Mouse (Mus musculus) olfactory bulb, adult 2 months (tissue): ENCODE measurements around the gene Mapk11. TPM values are rescaled to one million over a fixed set of nuclear protein-coding genes. Genes with fewer than 3 reads are reported as not detected.
A peak's percentile ranks its signal among the peaks of the same experiment; 100 is the strongest.

ENCODE experiments used
- H3K27ac ChIP-seq: fragments of 200-500 bp; 2 replicates; pipeline ENCODE4 v1.5.1; 2012; ENCODE audit warnings: low read depth, low read length; ENCODE audit not compliant: insufficient read depth
- H3K4me1 ChIP-seq: fragments of 200-500 bp; 2 replicates; pipeline ENCODE4 v1.6.1; 2012; ENCODE audit warnings: low read length; ENCODE audit not compliant: control insufficient read depth, insufficient read depth
- H3K4me3 ChIP-seq: fragments of 200-500 bp; 2 replicates; pipeline ENCODE4 v1.5.1; 2012; ENCODE audit warnings: mild to moderate bottlenecking, low read depth, low read length, moderate library complexity; ENCODE audit not compliant: insufficient read depth
- CTCF ChIP-seq: fragments of 200-500 bp; IDR thresholded peaks from 2 replicates; pipeline ENCODE4 v1.5.1; 2012; ENCODE audit warnings: low read depth, mild to moderate bottlenecking, low read length, moderate library complexity; ENCODE audit not compliant: insufficient read depth
- POLR2A ChIP-seq: fragments of 200-500 bp; IDR thresholded peaks from 2 replicates; pipeline ENCODE4 v1.6.1; 2012; ENCODE audit warnings: mild to moderate bottlenecking, low read depth, low read length, moderate library complexity; ENCODE audit not compliant: insufficient read depth
- WGBS: fragments of 180-500 bp; shearing (Covaris S2); methylation state at CpG from one replicate; pipeline ENCODE4 v1.1.7; 2018; 5-methylcytosine and 5-hydroxymethylcytosine counted together
- polyA plus RNA-seq: library from polyadenylated mRNA; stranded (reverse); fragments of >200 nt; gene quantifications from 2 replicates; pipeline ENCODE4 v1.2.4, GENCODE M21; 2012; ENCODE audit warnings: low replicate concordance; ENCODE audit not compliant: missing spikeins, insufficient read depth, insufficient read length

The Mapk11 gene
- polyA plus RNA-seq: not detected in 2 replicates

DNA sequence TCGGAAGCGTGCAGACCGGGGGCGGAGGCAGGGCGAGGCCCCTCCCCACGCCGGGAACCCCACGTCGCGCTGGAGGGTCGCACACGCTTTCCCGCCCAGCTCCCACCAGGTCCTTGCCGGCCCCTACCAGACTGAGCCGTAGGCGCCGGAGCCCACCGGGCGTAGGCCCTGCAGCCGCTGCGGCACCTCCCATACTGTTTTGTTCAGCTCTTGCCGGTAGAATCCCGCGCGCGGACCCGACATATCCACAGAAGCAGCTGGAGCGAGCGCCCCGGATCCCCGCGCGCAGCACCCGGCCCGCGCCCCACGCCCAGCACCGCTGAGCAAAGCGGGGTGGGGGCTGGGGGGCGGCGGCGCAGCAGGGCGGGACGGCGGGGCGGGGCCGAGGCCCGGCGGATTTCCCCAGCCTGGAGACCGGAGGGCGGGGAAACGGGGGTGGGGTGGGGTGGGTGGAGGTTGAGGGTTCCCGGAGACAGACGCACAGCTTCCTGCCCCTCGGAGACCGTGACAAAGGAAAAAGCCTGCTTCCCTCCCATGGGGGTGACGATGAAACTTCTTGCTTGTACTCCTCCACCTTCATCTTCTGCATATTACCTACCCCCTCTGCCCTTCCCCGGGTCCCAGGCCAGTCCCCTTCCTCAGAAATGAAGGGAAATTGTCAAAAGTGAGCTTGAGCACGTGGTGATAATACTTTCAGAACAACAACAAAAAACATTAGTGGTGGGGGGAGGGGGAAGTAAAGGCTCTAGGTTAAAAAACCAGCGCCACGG is at the start of gene Mapk11:
Gene Mapk11, minus strand, starts transcription at position 358 of the 770 bp plus-strand sequence.
- Histone ChIP-seq H3K4me3 (peak within 1 kb of the TSS; percentile 81), H3K27ac (no peak within 1 kb of the TSS), H3K4me1 (peaks cover 31% of the 10 kb centered on the region)
- TF ChIP-seq CTCF (no peak), POLR2A (0 out of 2 replicates have a peak, but pooled peaks have one; percentile 11)
- WGBS: under 1% methylated on average over 60 of the region's 61 CpGs

DNA sequence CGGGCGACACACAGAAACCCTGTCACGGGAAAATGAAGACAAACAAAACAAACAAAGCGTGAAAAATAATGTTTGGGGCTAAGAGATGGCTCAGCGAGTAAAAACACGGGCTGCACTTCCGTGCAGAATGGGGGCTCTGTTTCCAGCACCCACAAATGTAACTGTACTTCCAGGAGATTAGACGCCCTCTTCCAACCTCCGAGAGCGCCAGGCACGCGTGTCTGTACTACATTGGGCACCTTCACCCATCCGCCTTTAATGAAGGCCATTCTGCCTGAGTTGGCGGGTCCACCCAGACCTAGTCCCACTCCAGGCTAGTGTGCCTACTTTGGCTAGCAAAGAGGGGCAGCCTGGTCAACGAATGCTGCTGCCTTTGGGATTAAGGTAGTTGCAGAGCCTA is 47.6 kb upstream of the Mapk11 start:
- H3K27ac ChIP-seq: peak overlapping the region; percentile 65
- TF ChIP-seq CTCF (no peak), POLR2A (no peak)
- 38% methylated on average over 15 of the region's 15 CpGs for WGBS

DNA sequence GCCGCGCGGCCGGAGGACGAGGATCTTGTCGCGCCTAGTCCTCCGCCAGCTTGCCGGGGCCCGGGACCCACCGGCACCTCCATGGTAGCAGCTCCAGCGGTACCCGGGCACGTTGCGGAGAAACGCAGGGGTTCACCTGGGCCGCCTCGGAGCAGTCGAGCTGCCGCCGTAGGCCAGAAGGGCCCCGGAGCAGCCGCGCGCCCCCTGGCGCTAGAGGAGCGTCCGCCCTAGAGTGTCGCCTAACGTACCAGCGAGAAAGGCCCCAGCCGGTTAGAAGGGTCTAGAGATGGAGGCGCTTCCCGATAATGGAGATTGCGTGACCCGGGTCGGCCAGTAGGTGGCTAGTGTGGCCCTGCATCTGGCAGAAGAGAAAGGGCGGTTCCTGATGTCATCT is 46.9 kb upstream of the Mapk11 start, which contains the start of gene Dennd6b:
Gene Dennd6b, minus strand, starts transcription at position 184 of the 394 bp plus-strand sequence.
- Histone ChIP-seq H3K4me3 (peak within 1 kb of the TSS; percentile 92), H3K4me1 (peaks cover 8% of the 10 kb centered on the region), H3K27ac (peak within 1 kb of the TSS; percentile 97)
- TF ChIP-seq CTCF (peak; percentile 87), POLR2A (no peak; the same call in 1 of the 2 replicates)
- WGBS: under 1% methylated on average over 38 of the region's 38 CpGs

More for the DNA sequence above, 47.6 kb upstream of the Mapk11 start:
- Histone ChIP-seq H3K4me3 (peak overlapping the region; percentile 92), H3K4me1 (peaks cover 8% of the 10 kb centered on the region)

DNA sequence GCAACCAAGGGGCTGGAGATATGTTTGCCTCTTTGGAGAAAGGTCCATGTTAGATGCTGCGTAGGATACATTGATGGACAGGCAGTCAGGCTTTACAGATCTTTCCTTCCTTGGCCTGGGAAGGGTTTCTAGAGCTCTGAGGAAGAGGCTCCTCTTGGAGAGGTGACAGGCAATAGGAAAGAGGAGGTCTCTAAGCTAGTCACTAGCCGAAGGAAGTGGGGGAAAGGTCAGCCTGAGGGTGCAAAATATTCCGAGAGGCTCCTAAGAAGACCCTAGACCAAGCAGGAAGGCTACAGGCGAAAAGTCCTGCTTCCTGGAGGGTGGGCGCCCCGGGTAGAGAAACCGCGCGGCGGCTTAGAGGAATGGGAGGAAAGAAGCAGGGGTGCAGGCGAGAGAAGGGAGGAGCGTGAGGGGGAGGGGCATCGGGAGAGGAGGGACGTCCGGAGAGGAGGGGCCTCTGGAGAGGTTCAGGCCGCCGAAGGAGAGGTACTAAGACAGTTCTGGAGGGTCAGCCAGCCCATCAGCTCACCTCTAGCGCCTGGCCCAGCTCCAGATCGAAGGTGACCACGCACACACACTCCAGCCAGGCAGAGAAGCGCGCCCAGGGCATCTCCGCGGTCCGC is 46.4 kb upstream of the Mapk11 start:
- WGBS: 0% methylated on average over 25 of the region's 25 CpGs
- TF ChIP-seq POLR2A (peak; percentile 89), CTCF (no peak)
- peak overlapping the region; percentile 92 for H3K4me3 ChIP-seq
- peak overlapping the region; percentile 97 for H3K27ac ChIP-seq
- peaks cover 8% of the 10 kb centered on the region for H3K4me1 ChIP-seq

DNA sequence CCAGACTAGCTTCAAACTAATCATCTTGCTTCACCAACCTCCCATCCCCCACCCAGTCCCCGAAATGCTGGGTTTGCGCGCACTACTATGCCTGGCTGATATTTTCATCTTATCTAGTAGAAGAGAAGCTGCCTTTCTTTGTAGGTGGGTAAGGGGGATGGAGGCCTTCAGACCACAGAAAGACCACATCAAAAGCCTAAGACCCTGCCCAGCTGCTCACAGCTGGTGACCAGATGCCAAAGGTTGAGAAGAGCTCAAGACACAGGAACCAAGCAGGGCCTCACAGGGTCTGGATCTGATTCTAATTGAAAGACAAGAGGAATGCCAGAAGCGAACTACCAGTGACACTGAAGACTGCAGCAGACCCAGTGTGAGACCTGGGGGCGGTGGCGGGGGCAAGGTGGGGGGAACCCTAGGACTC is 45.8 kb upstream of the Mapk11 start:
- TF ChIP-seq CTCF (no peak), POLR2A (no peak)
- Histone ChIP-seq H3K27ac (no peak overlapping the region), H3K4me1 (peaks cover 8% of the 10 kb centered on the region), H3K4me3 (peak overlapping the region; percentile 92)
- 25% methylated on average over 6 of the region's 6 CpGs for WGBS

DNA sequence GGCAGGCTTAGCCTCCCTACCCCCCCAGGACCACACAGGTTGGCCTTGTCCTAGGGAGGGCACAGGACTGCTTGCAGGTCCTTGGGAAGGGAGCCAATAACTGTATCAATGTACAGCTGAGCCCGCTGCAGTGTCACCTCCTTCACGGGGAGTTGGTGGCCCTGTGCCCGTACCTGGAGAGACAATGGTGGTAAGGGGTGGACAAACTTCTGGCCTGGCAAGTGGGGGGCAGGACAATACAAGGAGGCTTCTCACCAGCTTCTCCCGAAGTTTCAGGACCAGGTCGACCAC is 35.5 kb upstream of the Mapk11 start:
- no peak overlapping the region for H3K27ac ChIP-seq
- TF ChIP-seq POLR2A: no peak
- TF ChIP-seq CTCF: no peak
- peaks cover 14% of the 10 kb centered on the region for H3K4me1 ChIP-seq
- WGBS: 67% methylated on average over 5 of the region's 5 CpGs
- no peak overlapping the region for H3K4me3 ChIP-seq

DNA sequence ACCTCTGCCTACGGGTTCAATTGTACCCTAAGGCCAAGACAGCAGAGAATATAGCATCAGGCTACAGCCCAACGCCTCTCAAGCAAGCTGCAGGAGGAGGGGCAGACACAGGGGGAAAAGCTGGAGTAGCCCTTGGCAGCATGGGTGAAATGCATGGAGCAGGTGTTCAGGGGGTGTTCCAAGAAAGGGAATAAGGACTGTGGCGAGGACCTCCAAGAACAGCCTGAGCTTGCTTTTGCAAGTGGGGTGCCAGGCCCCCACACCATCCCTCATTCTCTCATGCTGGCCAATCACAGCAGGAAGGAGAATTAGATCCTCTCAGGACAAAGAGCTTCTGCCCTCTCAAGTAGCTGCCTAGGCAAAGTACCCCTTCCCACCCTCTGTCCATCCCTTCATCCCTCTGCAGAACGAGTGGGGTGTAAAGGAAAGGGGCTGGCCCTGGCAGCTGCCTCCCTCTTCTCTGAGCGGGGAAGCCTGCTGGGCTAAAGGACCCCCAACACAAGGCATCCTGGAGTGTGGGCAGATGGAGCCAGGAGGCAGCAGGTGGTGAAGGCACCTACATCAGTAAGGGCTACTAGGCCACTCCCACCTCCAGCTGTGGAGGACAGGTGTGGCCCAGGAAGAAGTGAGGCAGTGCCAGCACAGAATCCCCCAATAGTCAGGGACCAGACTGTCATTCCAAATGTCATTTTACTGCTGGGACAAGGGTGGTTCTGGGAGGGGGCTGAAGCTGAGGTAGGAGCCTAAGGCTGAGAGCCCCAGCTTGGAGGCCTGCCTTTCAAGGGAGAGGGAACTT is 34.9 kb upstream of the Mapk11 start:
- Histone ChIP-seq H3K4me3 (no peak overlapping the region), H3K4me1 (peaks cover 18% of the 10 kb centered on the region), H3K27ac (no peak overlapping the region)
- WGBS: 56% methylated on average over 5 of the region's 5 CpGs
- TF ChIP-seq CTCF: no peak
- no peak for TF ChIP-seq POLR2A

DNA sequence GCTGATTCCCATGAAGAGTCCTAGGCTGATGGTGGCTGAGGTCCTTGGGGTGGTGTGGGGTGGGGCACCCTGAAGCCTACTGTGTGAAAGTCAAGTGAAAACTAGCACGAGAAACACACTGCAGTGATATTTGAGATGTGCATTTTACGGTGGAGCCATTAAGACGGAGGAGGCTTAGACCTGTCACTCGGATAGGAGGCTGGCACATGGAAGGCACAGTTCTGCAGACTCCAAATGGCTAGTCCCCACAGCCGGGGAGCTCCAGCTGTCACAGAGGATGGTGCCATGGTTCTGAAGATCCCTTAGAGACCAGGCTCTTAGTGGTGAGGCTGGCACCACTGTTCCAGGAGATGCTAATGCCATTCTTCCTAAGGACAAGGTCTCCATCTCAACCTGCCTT is 33.4 kb upstream of the Mapk11 start:
- no peak overlapping the region for H3K27ac ChIP-seq
- H3K4me1 ChIP-seq: peaks cover 33% of the 10 kb centered on the region
- H3K4me3 ChIP-seq: no peak overlapping the region
- TF ChIP-seq CTCF: no peak
- no peak for TF ChIP-seq POLR2A
- WGBS: 64% methylated on average over 5 of the region's 5 CpGs

DNA sequence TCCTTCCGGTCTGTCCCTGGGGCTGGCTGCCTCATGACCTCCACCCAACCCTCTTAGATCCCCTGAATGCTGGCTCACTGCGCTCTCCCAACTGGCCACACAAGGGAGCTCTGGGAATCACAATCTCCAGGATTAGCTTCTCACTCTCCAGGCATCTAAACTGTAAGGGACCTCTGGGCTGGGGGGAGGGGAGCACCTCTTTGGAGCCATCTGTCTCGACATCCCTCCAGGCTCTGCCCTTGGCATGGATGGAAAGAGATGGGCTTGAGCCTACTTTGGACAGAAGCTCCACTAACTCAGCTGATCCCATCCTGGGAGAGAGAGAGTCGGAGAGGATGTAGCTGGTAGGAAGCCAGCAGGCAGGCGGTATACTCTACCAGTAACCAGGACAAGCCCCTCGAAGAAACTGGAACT is 32.9 kb upstream of the Mapk11 start:
- TF ChIP-seq CTCF: no peak
- TF ChIP-seq POLR2A: no peak
- Histone ChIP-seq H3K4me1 (peaks cover 36% of the 10 kb centered on the region), H3K27ac (no peak overlapping the region), H3K4me3 (no peak overlapping the region)
- WGBS: 39% methylated on average over 6 of the region's 6 CpGs
